Mouse (Mus musculus) neutrophil, adult 5-6 weeks (primary cell): ENCODE results near the gene Sdr39u1. TPM values are rescaled to one million over a fixed set of nuclear protein-coding genes. Genes with fewer than 3 reads are reported as not detected.

Source experiments
- ATAC-seq: fragments of 151-379, 151-347 bp; 2 replicates; pipeline ENCODE4 v1.8.0; 2017; ENCODE audit warnings: mild to moderate bottlenecking, moderate TSS enrichment; ENCODE audit not compliant: insufficient number of reproducible peaks, poor library complexity, low FRiP score, severe bottlenecking; ENCODE audit errors: extremely low read depth
- total RNA-seq: library from RNA; stranded (forward); fragments of 200-1000 nt; gene quantifications from 2 replicates; pipeline ENCODE4 v1.2.3, GENCODE M21; 2017

Gene Sdr39u1
- 9.7 and 16.3 TPM in 2 replicates for total RNA-seq

GRCm38 (mm10) chr14:55899701-55900413 lies at the start of gene Sdr39u1:
TSS of gene Sdr39u1 (minus strand) at chr14:55900293.
- peak; percentile 86 for ATAC-seq

GRCm38 (mm10) chr14:55946269-55946969 lies 46.3 kb upstream of the Sdr39u1 start:
- ATAC-seq = no peak

- ATAC-seq = no peak
Measured at GRCm38 (mm10) chr14:55944575-55944974, 44.5 kb upstream of the Sdr39u1 start, which contains the start of gene Cma1. TSS of gene Cma1 (minus strand) at chr14:55944675.

- ATAC-seq = no peak
Measured at GRCm38 (mm10) chr14:55943601-55944000, 43.5 kb upstream of the Sdr39u1 start.

GRCm38 (mm10) chr14:55940070-55940800 lies 40.1 kb upstream of the Sdr39u1 start:
- ATAC-seq = no peak

GRCm38 (mm10) chr14:55933586-55933985 lies 33.5 kb upstream of the Sdr39u1 start:
- ATAC-seq = no peak

GRCm38 (mm10) chr14:55929263-55929997 lies 29.3 kb upstream of the Sdr39u1 start:
- ATAC-seq = no peak

GRCm38 (mm10) chr14:55926847-55927246 lies 26.8 kb upstream of the Sdr39u1 start:
- no peak for ATAC-seq

- no peak for ATAC-seq
Measured at GRCm38 (mm10) chr14:55922475-55923232, 22.6 kb upstream of the Sdr39u1 start.

GRCm38 (mm10) chr14:55918240-55919082 lies 18.4 kb upstream of the Sdr39u1 start:
- peak; percentile 87 for ATAC-seq

GRCm38 (mm10) chr14:55913406-55913805 lies 13.3 kb upstream of the Sdr39u1 start:
- ATAC-seq = peak; percentile 36; the same call in 1 of the 2 replicates

GRCm38 (mm10) chr14:55905518-55905917 lies 5.4 kb upstream of the Sdr39u1 start:
- peak; percentile 57; the same call in 1 of the 2 replicates for ATAC-seq

GRCm38 (mm10) chr14:55900414-55900755 lies 292 bp upstream of the Sdr39u1 start:
- no peak for ATAC-seq

GRCm38 (mm10) chr14:55898947-55899346 lies 1.1 kb downstream of the Sdr39u1 start:
- no peak for ATAC-seq

GRCm38 (mm10) chr14:55897671-55898070 lies 2.4 kb downstream of the Sdr39u1 start:
- no peak for ATAC-seq

GRCm38 (mm10) chr14:55886571-55887382 lies 13.3 kb downstream of the Sdr39u1 start:
- ATAC-seq = no peak

- ATAC-seq = peak; percentile 70
Measured at GRCm38 (mm10) chr14:55885791-55886271, 14.3 kb downstream of the Sdr39u1 start.
